1 mouse cellular context compared by ENCODE assay signal in the genomic region with DNA sequence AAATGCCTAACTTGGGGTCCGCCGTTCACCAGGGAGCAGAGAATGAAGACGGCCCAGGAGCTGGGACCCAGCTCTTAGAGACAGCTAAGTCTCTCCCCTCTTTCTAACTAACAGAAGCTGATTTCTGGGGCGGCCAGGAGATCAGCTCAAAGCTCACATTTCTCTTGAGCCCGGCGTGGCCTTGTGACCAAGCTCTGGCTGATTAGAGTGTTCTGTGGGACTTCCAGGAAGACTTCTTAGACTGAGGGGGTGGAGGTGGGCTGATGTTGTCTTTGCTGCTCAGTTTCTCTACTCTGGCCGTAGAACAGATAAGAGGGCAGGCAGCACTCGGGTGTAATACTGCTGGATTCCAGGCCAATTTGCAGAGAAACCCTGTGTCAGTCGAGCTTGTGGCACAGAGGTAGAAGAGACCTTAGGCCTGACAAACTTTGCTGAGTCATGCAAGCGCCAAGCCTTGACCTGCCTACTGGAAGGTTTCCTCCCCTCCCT.
A peak's percentile ranks its signal among the peaks of the same experiment; 100 is the strongest.
TF ChIP-seq lines count a peak whose summit lies in the region.

No protein-coding gene starts in this region.

TF ChIP-seq in MEL, 35 proteins besides CTCF, POLR2A, EP300 and RAD21 (continued from another document):
- TF ChIP-seq SMC3 (IDR thresholded peaks at IDR 0.05; ENCODE audit: low read depth, low read length) = no peak
- no peak for TF ChIP-seq NRF1 (IDR thresholded peaks at IDR 0.05; ENCODE audit: insufficient read depth, low read depth, low read length, poor library complexity, severe bottlenecking)
- no peak for TF ChIP-seq POLR2AphosphoS2 (IDR thresholded peaks at IDR 0.05; ENCODE audit: low read length)
- peak; percentile 70; the same call in 1 of the 2 replicates for TF ChIP-seq ETS1 (IDR thresholded peaks at IDR 0.05; ENCODE audit: low read depth, low read length)
- no peak for TF ChIP-seq POLR2AphosphoS5 (IDR thresholded peaks at IDR 0.05; ENCODE audit: borderline replicate concordance, low read depth, low read length)
